Mouse (Mus musculus) intestine, embryonic 14.5 days (tissue): ENCODE measurements around the gene Rnf180. TPM values are rescaled to one million over a fixed set of nuclear protein-coding genes. Genes with fewer than 3 reads are reported as not detected.

Source experiments
- ATAC-seq: fragments of 200-750 bp; cut with Nextera tagmentation; replicated peaks from 2 replicates; pipeline ENCODE4 v1.8.0; 2017; ENCODE audit warnings: low read depth, moderate number of reproducible peaks, moderate TSS enrichment, moderate library complexity; ENCODE audit not compliant: low FRiP score, low TSS enrichment
- DNase-seq: peaks from one replicate; pipeline ENCODE4 v3.0.0-alpha.2; 2018; ENCODE audit warnings: low spot score
- H3K27ac ChIP-seq: fragments of 300-500 bp; sonication (generic); 2 replicates; pipeline ENCODE4 v1.5.1; 2014; ENCODE audit warnings: low read depth, mild to moderate bottlenecking, control low read depth
- H3K27me3 ChIP-seq: fragments of 300-500 bp; sonication (generic); replicated peaks from 2 replicates; pipeline ENCODE4 v1.6.1; 2014; ENCODE audit warnings: low read length, control low read depth; ENCODE audit not compliant: control insufficient read depth, insufficient read depth
- H3K36me3 ChIP-seq: fragments of 300-500 bp; sonication (generic); 2 replicates; pipeline ENCODE4 v1.6.1; 2014; ENCODE audit warnings: low read length, control low read depth; ENCODE audit not compliant: control insufficient read depth, insufficient read depth
- H3K4me1 ChIP-seq: fragments of 300-500 bp; sonication (generic); replicated peaks from 2 replicates; pipeline ENCODE4 v1.6.1; 2014; ENCODE audit warnings: low read length, control low read depth, mixed read lengths; ENCODE audit not compliant: control insufficient read depth, insufficient read depth
- H3K4me2 ChIP-seq: fragments of 300-500 bp; sonication (generic); 2 replicates; pipeline ENCODE4 v1.6.1; 2014; ENCODE audit warnings: low read length
- H3K4me3 ChIP-seq: fragments of 300-500 bp; sonication (generic); 2 replicates; pipeline ENCODE4 v1.5.1; 2014; ENCODE audit warnings: low read depth, low read length, control low read depth, mixed read lengths
- H3K9ac ChIP-seq: fragments of 300-500 bp; sonication (generic); 2 replicates; pipeline ENCODE4 v1.6.1; 2014; ENCODE audit warnings: mild to moderate bottlenecking, low read length
- H3K9me3 ChIP-seq: fragments of 300-500 bp; sonication (generic); 2 replicates; pipeline ENCODE4 v1.6.1; 2016; ENCODE audit warnings: low read length, control low read depth; ENCODE audit not compliant: control insufficient read depth
- WGBS: fragments of 180-500 bp; shearing (Covaris S2); extraction: QIAGEN DNeasy Blood & Tissue Kit; methylation state at CpG from one replicate; pipeline ENCODE4 v1.1.7; 2014; 5-methylcytosine and 5-hydroxymethylcytosine counted together
- polyA plus RNA-seq: library from polyadenylated mRNA; unstranded; fragments of >200 nt; fragmentation: Nextera tagmentation; extraction: Ambion mirVana; gene quantifications from 2 replicates; pipeline ENCODE4 v1.2.1, GENCODE M21; 2014

Rnf180 gene
- polyA plus RNA-seq, 1 experiment from 2014 or later: 4.5 TPM

DNA sequence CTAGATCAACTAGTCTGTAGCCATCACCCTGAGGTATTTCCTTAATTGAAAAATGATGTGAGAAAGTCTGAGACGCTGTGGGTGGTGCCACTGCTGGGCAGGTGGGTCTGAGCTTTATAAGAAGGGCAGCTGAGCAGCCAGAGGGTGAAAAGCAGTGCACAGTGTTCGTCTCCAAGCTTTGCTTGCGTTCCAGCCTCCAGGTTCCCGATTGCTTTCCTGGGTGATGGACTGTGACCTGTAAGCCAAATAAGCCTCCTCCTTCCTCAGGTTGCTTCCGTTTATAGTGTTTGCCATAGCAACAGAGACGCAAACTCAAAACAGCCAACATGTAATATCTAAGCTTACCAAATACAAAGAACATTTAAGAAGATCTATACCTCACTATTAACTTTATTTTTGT lies 162.2 kb downstream of the Rnf180 start:
- H3K4me2 ChIP-seq: no peak overlapping the region
- no peak for DNase-seq
- WGBS: 68% methylated on average over 6 of the region's 6 CpGs

GRCm38 (mm10) chr13:105130080-105130479 lies 164.5 kb downstream of the Rnf180 start:
- DNase-seq: no peak
- 80% methylated on average over 6 of the region's 6 CpGs for WGBS
- no peak for ATAC-seq

More for the DNA sequence above, 162.2 kb downstream of the Rnf180 start:
- no peaks in the 10 kb centered on the region for H3K9me3 ChIP-seq
- H3K36me3 ChIP-seq: no peaks in the 10 kb centered on the region
- H3K27me3 ChIP-seq: no peaks in the 10 kb centered on the region
- ATAC-seq: no peak
- H3K9ac ChIP-seq: no peak overlapping the region
- H3K4me1 ChIP-seq: no peaks in the 10 kb centered on the region
- no peak overlapping the region for H3K4me3 ChIP-seq
- H3K27ac ChIP-seq: no peak overlapping the region

DNA sequence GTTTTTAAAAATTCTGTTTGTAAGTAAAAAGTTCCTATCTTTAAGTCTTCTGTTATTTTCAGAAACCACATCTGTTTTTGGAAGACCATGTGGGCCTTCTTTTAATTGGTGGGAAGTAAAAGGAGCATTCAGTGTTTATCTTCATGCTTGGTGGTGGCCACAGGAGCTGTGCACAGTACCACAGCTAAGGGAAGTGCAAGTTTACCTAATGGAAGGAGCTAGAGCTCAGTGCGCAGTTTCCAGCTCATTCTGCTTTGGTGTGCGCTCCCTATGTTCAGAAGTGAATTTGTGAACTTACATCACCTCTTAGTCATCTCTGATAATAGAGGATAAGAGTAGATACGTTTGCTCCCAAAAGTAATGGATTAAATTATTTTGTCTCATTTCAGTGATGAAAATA lies 172.5 kb downstream of the Rnf180 start:
- H3K27ac ChIP-seq: no peak overlapping the region
- H3K4me1 ChIP-seq: no peaks in the 10 kb centered on the region
- H3K9me3 ChIP-seq: no peaks in the 10 kb centered on the region
- H3K36me3 ChIP-seq: no peaks in the 10 kb centered on the region
- no peak for DNase-seq
- H3K4me3 ChIP-seq: no peak overlapping the region
- 82% methylated on average over 3 of the region's 3 CpGs for WGBS
- H3K9ac ChIP-seq: no peak overlapping the region
- no peak overlapping the region for H3K4me2 ChIP-seq
- no peak for ATAC-seq
- H3K27me3 ChIP-seq: no peaks in the 10 kb centered on the region

More at GRCm38 (mm10) chr13:105130080-105130479, 164.5 kb downstream of the Rnf180 start:
- Histone ChIP-seq H3K4me2 (no peak overlapping the region), H3K4me1 (no peaks in the 10 kb centered on the region), H3K27ac (no peak overlapping the region), H3K36me3 (no peaks in the 10 kb centered on the region), H3K4me3 (no peak overlapping the region), H3K9ac (no peak overlapping the region), H3K9me3 (no peaks in the 10 kb centered on the region), H3K27me3 (no peaks in the 10 kb centered on the region)

DNA sequence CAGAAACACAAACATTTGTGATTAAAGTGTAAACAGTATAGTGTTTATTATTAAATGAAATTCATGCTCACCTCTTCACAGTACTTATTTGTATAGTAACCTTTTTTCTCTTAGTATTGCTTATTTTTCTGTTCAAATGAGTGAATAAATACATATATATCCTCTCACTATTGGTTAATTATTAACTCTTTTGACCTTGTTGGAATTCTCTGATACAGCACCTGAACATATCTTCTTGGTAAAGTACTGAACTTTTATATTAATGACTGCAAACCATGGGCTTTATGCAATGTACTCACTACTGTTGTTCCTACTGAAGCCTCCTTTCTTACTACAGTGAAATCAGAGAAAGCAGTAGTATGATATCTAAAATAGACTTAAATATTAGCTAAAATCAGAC lies 173.0 kb downstream of the Rnf180 start:
- DNase-seq: no peak
- no peaks in the 10 kb centered on the region for H3K9me3 ChIP-seq
- H3K27ac ChIP-seq: no peak overlapping the region
- H3K36me3 ChIP-seq: no peaks in the 10 kb centered on the region
- no peak for ATAC-seq
- H3K4me3 ChIP-seq: no peak overlapping the region
- no peak overlapping the region for H3K4me2 ChIP-seq
- no peaks in the 10 kb centered on the region for H3K27me3 ChIP-seq
- no peak overlapping the region for H3K9ac ChIP-seq
- H3K4me1 ChIP-seq: no peaks in the 10 kb centered on the region

DNA sequence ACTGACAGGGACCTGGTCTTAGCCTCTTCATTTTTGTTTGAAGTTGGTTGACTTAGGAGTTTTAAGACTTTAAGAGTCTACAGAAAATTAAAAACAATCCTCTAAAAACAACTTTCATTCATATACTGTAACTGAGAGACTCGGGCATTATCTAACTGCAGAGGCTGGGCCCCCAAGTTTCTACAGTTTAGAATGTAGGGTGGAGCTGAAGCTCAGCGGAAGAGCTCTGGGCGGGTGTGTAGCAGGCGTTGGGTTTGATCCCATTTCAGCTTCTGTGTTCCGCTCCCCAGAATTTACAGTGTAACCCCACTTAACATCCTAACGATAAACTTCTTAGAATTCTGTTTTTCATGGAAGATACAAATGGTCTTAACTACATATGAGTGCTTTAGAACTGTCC lies 183.0 kb downstream of the Rnf180 start:
- 85% methylated on average over 6 of the region's 6 CpGs for WGBS
- H3K9me3 ChIP-seq: no peaks in the 10 kb centered on the region
- H3K36me3 ChIP-seq: no peaks in the 10 kb centered on the region
- H3K27ac ChIP-seq: no peak overlapping the region
- H3K27me3 ChIP-seq: no peaks in the 10 kb centered on the region
- H3K4me3 ChIP-seq: no peak overlapping the region
- no peak for ATAC-seq
- no peak overlapping the region for H3K4me2 ChIP-seq
- DNase-seq: no peak
- no peaks in the 10 kb centered on the region for H3K4me1 ChIP-seq
- no peak overlapping the region for H3K9ac ChIP-seq

DNA sequence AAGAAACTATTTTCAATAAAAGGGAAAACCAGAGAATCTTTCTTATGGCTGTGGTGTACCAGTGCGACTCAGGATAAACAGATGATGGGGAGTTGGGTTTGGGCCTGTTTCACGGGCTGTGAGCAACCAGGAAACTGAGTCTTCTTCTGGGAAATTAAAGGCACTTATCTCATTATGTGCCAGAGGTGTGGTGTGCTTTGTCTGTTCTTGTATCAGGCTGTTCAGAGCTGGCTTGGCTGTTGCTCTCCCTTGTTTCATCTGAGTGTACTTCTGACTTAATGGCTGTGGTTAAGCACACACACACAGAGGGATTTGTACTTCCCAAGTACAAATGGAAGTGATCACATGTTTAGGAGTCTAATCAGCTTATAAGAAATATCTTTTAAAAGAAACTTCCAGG lies 190.2 kb downstream of the Rnf180 start:
- Histone ChIP-seq H3K36me3 (no peaks in the 10 kb centered on the region), H3K4me1 (no peaks in the 10 kb centered on the region), H3K4me2 (no peak overlapping the region), H3K4me3 (no peak overlapping the region), H3K27me3 (no peaks in the 10 kb centered on the region), H3K27ac (no peak overlapping the region), H3K9ac (no peak overlapping the region), H3K9me3 (no peaks in the 10 kb centered on the region)
- DNase-seq (no peak), ATAC-seq (no peak)
- WGBS: 82% methylated on average over 2 of the region's 2 CpGs

- no peaks in the 10 kb centered on the region for H3K27me3 ChIP-seq
- WGBS: 88% methylated on average over 4 of the region's 4 CpGs
- H3K4me2 ChIP-seq: no peak overlapping the region
- no peak overlapping the region for H3K9ac ChIP-seq
- no peaks in the 10 kb centered on the region for H3K36me3 ChIP-seq
- DNase-seq: no peak
- H3K4me1 ChIP-seq: no peaks in the 10 kb centered on the region
- H3K4me3 ChIP-seq: no peak overlapping the region
- no peak for ATAC-seq
- H3K9me3 ChIP-seq: no peaks in the 10 kb centered on the region
- H3K27ac ChIP-seq: no peak overlapping the region
These were observed 193.9 kb downstream of the Rnf180 start for GRCm38 (mm10) chr13:105100705-105101104.

GRCm38 (mm10) chr13:105096316-105096715 lies 198.3 kb downstream of the Rnf180 start:
- Histone ChIP-seq H3K4me3 (no peak overlapping the region), H3K4me2 (no peak overlapping the region), H3K9ac (no peak overlapping the region), H3K27me3 (no peaks in the 10 kb centered on the region), H3K27ac (no peak overlapping the region), H3K4me1 (no peaks in the 10 kb centered on the region), H3K9me3 (no peaks in the 10 kb centered on the region), H3K36me3 (no peaks in the 10 kb centered on the region)
- 81% methylated on average over 2 of the region's 2 CpGs for WGBS
- DNase-seq: no peak
- no peak for ATAC-seq

- Histone ChIP-seq H3K9me3 (no peaks in the 10 kb centered on the region), H3K36me3 (no peaks in the 10 kb centered on the region), H3K27ac (no peak overlapping the region), H3K9ac (no peak overlapping the region), H3K27me3 (no peaks in the 10 kb centered on the region), H3K4me1 (no peaks in the 10 kb centered on the region), H3K4me3 (no peak overlapping the region), H3K4me2 (no peak overlapping the region)
- 93% methylated on average over 3 of the region's 3 CpGs for WGBS
- DNase-seq (no peak), ATAC-seq (no peak)
These were observed 205.3 kb downstream of the Rnf180 start for GRCm38 (mm10) chr13:105089276-105089675.
